Mouse (Mus musculus): ENCODE results near the gene Tmem169.
A peak's percentile ranks its signal among the peaks of the same experiment; 100 is the strongest.

Gene Tmem169

DNA sequence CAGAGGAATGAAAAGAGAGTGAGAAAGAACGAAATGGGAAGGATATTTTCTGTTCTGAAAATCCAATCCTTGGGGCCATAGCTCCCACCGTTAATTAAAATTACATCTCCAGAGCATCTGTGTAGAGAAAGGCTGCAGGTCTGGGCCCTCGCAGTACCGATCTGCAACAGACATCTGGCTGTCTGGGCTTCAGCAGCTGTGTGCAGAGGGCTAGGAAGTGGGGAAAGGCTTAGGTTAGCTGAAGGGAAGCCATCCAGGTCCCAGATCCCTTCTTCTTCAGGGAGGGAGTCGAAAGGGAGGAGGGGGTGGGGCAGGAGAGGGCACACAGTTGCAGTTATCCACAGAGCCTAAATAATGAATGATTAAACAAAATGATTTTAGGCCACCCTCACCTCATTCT, 370 bp downstream of the Tmem169 start:
- no peak for DNase-seq (ENCODE audit: low spot score in 2 of 2)

DNA sequence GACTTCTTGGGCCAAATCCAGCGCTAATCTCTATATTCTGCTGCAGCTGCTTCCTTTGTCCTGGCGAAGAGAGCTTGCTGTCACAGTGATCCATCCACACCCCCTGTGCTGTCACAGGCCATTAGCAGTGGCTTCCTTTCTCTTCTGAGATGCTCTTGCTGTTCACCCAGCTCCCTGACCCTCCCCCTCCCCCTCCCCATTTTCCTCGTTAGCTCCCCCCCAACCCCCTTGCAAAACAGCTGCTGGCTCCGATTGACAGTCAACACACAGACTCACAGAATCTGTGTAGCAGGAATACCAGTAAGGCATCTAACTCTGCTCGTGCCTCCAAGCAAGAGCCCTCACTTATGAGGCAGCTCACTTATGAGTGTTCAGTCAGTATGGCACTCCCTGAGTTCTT, 2.7 kb downstream of the Tmem169 start:
- no peak for DNase-seq (ENCODE audit: low spot score in 2 of 2)

- DNase-seq (ENCODE audit: low spot score in 2 of 2): no peak
Measured at GRCm38 (mm10) chr1:72287893-72288292, 3.7 kb downstream of the Tmem169 start.

- no peak for DNase-seq (ENCODE audit: low spot score in 2 of 2)
Measured at GRCm38 (mm10) chr1:72288527-72289150, 4.5 kb downstream of the Tmem169 start.

- no peak for DNase-seq (ENCODE audit: low spot score in 2 of 2)
Measured at GRCm38 (mm10) chr1:72290896-72291295, 6.7 kb downstream of the Tmem169 start.

DNA sequence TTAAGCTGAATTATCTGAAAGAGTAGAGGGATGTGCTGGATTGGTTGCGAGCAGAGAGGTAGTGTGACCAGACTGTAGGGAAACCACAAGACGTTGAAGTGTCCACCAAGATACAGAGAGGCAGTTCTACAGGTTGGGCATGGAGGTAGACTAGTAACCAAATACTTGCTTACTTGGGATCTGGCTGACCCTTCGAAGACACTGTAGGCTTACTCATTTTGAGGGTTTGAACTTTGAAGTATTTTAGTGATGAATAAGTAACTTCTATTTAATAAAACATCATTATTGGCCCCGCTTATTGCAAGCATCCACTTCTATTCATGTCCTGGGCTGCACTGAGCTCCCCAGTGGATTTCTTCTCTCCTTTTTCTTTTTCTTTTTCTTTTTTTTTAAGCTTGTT, 7.3 kb downstream of the Tmem169 start:
- DNase-seq (ENCODE audit: low spot score in 2 of 2): no peak

DNA sequence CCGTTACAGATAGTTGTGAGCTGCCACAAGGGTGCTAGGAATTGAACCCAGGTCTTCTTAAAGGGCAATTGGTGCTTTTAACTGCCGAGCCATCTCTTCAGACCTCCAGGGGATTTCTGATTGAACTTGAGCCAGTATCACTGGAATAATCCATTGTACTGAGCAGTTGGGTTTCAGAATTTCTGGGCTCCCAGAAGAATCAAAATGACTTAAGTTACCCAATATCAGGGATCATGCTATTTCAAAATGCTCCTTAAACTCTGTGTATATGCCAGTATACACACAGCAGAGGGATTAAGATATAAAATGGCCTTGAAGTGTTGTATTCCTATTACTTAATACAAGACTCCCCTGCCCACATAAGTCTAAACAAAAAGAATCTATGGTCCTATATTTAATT, 7.8 kb downstream of the Tmem169 start:
- no peak for DNase-seq (ENCODE audit: low spot score in 2 of 2)

GRCm38 (mm10) chr1:72293869-72294663, 9.9 kb downstream of the Tmem169 start:
- no peak for DNase-seq (ENCODE audit: low spot score in 2 of 2)

GRCm38 (mm10) chr1:72295746-72296145, 11.6 kb downstream of the Tmem169 start:
- DNase-seq (ENCODE audit: low spot score in 2 of 2): no peak

DNA sequence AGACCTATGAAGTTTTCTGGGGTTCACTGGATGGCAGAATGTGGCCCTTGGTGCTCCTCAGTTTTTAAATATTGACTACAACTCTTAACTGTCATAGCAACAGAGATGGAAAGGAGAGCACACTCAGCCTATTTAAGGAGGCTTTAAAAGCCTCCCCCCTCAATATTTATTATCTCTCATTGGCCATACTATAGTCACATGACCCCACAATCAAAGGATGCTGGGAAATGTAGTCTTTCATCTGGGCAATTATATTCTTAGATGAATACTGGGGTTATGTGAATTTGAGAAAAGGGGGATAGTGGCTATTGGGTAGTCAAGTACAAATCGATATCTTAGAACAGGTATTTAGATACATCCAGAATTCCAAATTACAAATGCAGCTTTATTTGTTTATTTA, 17.7 kb downstream of the Tmem169 start:
- no peak for DNase-seq (ENCODE audit: low spot score in 2 of 2)

DNA sequence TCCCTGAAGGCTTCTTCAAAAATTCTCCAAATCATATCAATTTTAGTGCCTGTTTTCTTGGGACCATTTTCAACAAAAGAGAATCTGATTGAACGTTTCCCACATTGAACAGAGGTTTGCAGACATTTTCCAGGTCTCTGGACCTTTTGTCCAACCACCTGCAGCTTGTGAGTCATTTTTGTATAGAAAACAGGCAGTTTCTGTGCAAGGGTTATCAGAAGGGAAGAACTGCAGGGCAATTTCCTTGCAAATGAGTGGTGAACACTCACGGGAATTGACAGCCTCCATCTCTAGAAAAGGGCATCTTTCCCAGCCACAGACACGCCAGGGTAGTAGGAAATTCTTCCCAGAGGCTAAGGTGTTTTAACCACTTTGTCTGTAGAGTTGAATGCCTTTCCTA, 22.1 kb downstream of the Tmem169 start:
- DNase-seq (ENCODE audit: low spot score in 2 of 2): no peak

DNA sequence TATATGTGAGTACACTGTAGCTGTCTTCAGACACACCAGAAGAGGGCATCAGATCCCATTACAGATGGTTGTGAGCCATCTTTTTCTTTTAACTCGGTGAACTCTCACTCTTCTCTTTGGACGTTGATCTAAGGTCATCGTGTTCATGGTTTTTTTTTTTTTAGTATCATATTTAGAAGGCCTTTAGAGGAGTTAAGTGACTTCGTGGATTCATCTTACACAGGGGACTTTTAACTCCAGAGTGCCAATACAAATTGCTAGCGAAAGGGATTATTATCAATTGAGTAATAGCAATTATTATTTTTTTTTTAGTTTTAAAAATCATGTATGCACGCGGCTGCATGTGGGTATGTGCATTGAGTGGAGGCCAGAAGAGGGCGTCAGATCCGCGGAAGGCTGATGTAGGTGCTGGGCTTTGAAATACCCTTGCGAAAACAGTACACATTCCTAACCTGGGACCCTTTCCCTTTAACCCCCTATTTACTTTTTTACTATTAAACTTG, 22.6 kb downstream of the Tmem169 start:
- peak; percentile 39 to 43 for DNase-seq (ENCODE audit: low spot score in 2 of 2)

GRCm38 (mm10) chr1:72307317-72307798, 23.2 kb downstream of the Tmem169 start, which contains the start of gene Xrcc5:
Gene Xrcc5, plus strand, starts transcription at chr1:72307421.
- DNase-seq (ENCODE audit: low spot score in 2 of 2): peak; percentile 89 to 92

DNA sequence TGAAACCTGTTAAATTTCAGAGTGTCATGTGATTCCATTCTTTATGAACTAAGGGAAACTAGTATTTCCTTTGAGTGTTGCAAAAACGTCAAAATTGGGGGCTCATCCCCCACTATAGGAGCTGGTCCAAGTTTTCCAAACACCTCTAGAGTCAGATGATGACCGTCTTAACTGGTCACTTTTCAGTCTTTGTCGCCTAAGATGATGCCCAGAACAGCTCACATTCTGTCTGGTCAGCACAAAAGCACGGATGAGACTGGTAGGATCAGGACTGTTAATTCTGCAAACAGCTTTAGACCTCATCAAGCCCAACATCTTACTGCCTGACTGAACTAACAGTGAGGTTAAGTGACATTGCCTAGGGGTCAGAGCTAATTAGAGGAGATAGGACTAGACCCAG, 24.8 kb downstream of the Tmem169 start:
- DNase-seq (ENCODE audit: low spot score in 2 of 2): no peak

GRCm38 (mm10) chr1:72309744-72310424, 25.7 kb downstream of the Tmem169 start:
- DNase-seq (ENCODE audit: low spot score in 2 of 2): no peak

- DNase-seq (ENCODE audit: low spot score in 2 of 2): no peak
Measured at GRCm38 (mm10) chr1:72312701-72313398, 28.7 kb downstream of the Tmem169 start.

GRCm38 (mm10) chr1:72313399-72314039, 29.4 kb downstream of the Tmem169 start:
- peak in 1 of 2 experiments; percentile 37 for DNase-seq (ENCODE audit: low spot score in 2 of 2)

DNA sequence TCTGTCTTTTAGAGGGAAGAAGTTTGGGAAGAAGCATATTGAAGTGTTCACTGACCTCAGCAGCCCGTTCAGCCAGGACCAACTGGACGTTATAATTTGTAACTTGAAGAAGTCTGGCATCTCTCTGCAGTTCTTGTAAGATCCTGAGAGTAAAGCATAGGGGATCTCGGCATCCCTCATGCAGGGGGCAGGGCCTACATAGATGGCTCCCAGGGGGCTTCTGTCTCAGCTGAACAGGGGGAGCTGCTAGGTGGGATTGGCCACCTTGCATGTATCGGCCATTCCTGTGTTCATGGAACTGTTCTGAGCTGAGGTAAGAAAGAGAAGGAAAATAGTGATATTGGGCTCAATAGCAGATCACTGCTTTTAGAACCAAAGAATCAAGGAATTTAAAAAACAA, 31.3 kb downstream of the Tmem169 start:
- DNase-seq (ENCODE audit: low spot score in 2 of 2): no peak

- DNase-seq (ENCODE audit: low spot score in 2 of 2): no peak
Measured at GRCm38 (mm10) chr1:72316409-72316808, 32.2 kb downstream of the Tmem169 start.

DNA sequence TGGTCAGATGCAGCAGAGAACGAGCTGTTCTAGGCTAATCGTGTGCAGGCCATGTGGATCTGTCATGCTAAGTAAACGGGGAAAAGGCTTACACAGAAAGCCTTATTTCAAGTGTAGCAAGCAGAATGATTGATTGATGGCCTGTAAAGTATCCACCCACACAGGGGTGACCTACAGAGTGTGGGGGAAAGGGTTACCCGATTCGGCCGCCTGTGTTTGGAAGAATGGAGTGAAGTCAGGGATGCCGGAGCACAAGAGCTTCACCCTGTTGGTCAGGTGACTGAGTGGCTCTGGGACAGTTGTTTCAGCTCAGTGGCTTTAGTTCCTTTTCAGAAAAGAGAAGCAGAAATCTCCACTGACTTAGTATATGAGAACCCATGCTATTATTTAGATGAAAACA, 32.7 kb downstream of the Tmem169 start:
- DNase-seq (ENCODE audit: low spot score in 2 of 2): no peak

DNA sequence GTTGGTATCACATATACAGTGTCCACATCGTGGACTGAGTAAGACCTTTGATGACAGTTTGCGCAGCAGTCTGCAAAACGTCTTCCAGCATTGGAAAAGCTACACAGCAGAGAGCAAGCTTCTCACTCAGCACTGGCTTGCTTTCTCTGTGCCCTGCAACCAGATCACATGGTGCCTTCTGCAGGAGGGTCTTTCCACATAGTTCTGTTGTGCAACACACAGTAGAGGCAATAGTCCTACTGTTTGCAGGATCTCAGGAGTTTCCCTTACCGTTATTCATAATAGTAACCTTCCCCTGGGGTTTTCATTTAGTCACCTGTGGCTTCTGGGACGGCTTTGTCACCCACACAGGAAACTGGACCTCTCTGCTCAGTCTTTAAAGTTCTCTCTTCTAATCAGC, 36.6 kb downstream of the Tmem169 start:
- DNase-seq (ENCODE audit: low spot score in 2 of 2): no peak

Measured in thymus, postnatal 10 days (tissue).